Mouse (Mus musculus) heart, embryonic 15.5 days (tissue): ENCODE data around the gene Ksr1. TPM values are rescaled to one million over a fixed set of nuclear protein-coding genes. Genes with fewer than 3 reads are reported as not detected.

Experiments
- ATAC-seq: fragments of 200-750 bp; cut with Nextera tagmentation; replicated peaks from 2 replicates; pipeline ENCODE4 v1.8.0; 2017; ENCODE audit warnings: low read depth, moderate TSS enrichment; ENCODE audit not compliant: insufficient number of reproducible peaks, insufficient read depth, low FRiP score
- H3K27ac ChIP-seq: fragments of 300-500 bp; sonication (generic); 2 replicates; pipeline ENCODE4 v1.5.1; 2015; ENCODE audit warnings: mild to moderate bottlenecking, inconsistent platforms
- H3K27me3 ChIP-seq: fragments of 300-500 bp; sonication (generic); 2 replicates; pipeline ENCODE4 v1.6.1; 2015; ENCODE audit warnings: inconsistent platforms
- H3K36me3 ChIP-seq: fragments of 300-500 bp; sonication (generic); 2 replicates; pipeline ENCODE4 v1.6.1; 2015; ENCODE audit warnings: mild to moderate bottlenecking, inconsistent platforms
- H3K4me1 ChIP-seq: fragments of 300-500 bp; sonication (generic); replicated peaks from 2 replicates; pipeline ENCODE4 v1.6.1; 2015; ENCODE audit warnings: inconsistent platforms
- H3K4me2 ChIP-seq: fragments of 300-500 bp; sonication (generic); 2 replicates; pipeline ENCODE4 v1.6.1; 2015; ENCODE audit warnings: inconsistent platforms, mild to moderate bottlenecking, moderate library complexity
- H3K4me3 ChIP-seq: fragments of 300-500 bp; sonication (generic); 2 replicates; pipeline ENCODE4 v1.5.1; 2015; ENCODE audit warnings: mild to moderate bottlenecking, inconsistent platforms
- H3K9ac ChIP-seq: fragments of 300-500 bp; sonication (generic); 2 replicates; pipeline ENCODE4 v1.6.1; 2015; ENCODE audit warnings: mild to moderate bottlenecking, inconsistent platforms
- H3K9me3 ChIP-seq: fragments of 300-500 bp; sonication (generic); replicated peaks from 2 replicates; pipeline ENCODE4 v1.6.1; 2016; ENCODE audit warnings: inconsistent platforms
- WGBS: fragments of 180-500 bp; shearing (Covaris S2); methylation state at CpG from one replicate; pipeline ENCODE4 v1.1.7; 2015; ENCODE audit warnings: mixed read lengths; 5-methylcytosine and 5-hydroxymethylcytosine counted together
- polyA plus RNA-seq: library from polyadenylated mRNA; unstranded; fragments of >200 nt; fragmentation: Nextera tagmentation; extraction: Ambion mirVana; gene quantifications from 2 replicates; pipeline ENCODE4 v1.2.1, GENCODE M21; 2015

Gene Ksr1
- polyA plus RNA-seq, 1 experiment from 2014 or later = 3.2 TPM

GRCm38 (mm10) chr11:79092245-79092644 lies 54.0 kb downstream of the Ksr1 start:
- no peaks in the 10 kb centered on the region for H3K36me3 ChIP-seq
- H3K27ac ChIP-seq = peak overlapping the region; percentile 91
- H3K4me3 ChIP-seq = no peak overlapping the region
- no peaks in the 10 kb centered on the region for H3K9me3 ChIP-seq
- H3K27me3 ChIP-seq = no peaks in the 10 kb centered on the region
- peaks cover 65% of the 10 kb centered on the region for H3K4me1 ChIP-seq
- no peak overlapping the region for H3K9ac ChIP-seq
- no peak overlapping the region for H3K4me2 ChIP-seq
- no peak for ATAC-seq
- 89% methylated on average over 6 of the region's 6 CpGs for WGBS

- Histone ChIP-seq H3K9ac (no peak overlapping the region), H3K4me1 (peaks cover 53% of the 10 kb centered on the region), H3K4me2 (no peak overlapping the region), H3K4me3 (no peak overlapping the region), H3K9me3 (no peaks in the 10 kb centered on the region), H3K36me3 (no peaks in the 10 kb centered on the region), H3K27ac (peak overlapping the region; percentile 27), H3K27me3 (no peaks in the 10 kb centered on the region)
- no peak for ATAC-seq
- WGBS = 69% methylated on average over 1 of the region's 1 CpGs
Observed at GRCm38 (mm10) chr11:79089756-79090155, 56.5 kb downstream of the Ksr1 start.

DNA sequence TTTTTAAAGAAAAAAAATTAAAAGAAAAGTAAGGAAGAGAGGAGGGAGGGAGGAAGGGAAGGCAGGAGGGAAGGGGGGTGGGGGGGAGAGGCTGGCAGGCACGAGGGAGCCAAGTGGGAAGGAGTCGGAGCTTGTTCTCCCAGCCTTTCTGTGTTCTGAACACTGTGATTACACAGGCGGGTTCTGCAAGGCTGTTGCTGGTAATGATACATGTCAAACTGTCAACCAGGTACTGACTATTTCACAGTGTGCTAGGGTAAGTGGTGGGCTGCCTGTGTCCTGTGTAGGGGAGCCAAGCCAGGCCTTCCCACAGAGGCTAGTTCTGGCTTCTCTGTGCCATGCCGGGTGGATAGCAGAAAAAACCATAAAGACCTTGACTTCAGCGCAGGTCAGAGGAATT lies 57.2 kb downstream of the Ksr1 start:
- Histone ChIP-seq H3K27ac (peak overlapping the region; percentile 27), H3K36me3 (no peaks in the 10 kb centered on the region), H3K27me3 (no peaks in the 10 kb centered on the region), H3K9me3 (no peaks in the 10 kb centered on the region), H3K4me3 (no peak overlapping the region), H3K9ac (no peak overlapping the region), H3K4me1 (peaks cover 53% of the 10 kb centered on the region), H3K4me2 (no peak overlapping the region)
- ATAC-seq = no peak
- WGBS = 38% methylated on average over 5 of the region's 5 CpGs

- Histone ChIP-seq H3K9me3 (no peaks in the 10 kb centered on the region), H3K4me1 (peaks cover 53% of the 10 kb centered on the region), H3K4me3 (no peak overlapping the region), H3K27me3 (no peaks in the 10 kb centered on the region), H3K9ac (no peak overlapping the region), H3K27ac (no peak overlapping the region), H3K36me3 (no peaks in the 10 kb centered on the region), H3K4me2 (no peak overlapping the region)
- WGBS = 77% methylated on average over 9 of the region's 9 CpGs
- no peak for ATAC-seq
Observed at GRCm38 (mm10) chr11:79088325-79088724, 57.9 kb downstream of the Ksr1 start.

GRCm38 (mm10) chr11:79087731-79088311 lies 58.4 kb downstream of the Ksr1 start:
- Histone ChIP-seq H3K27ac (no peak overlapping the region), H3K4me1 (peaks cover 53% of the 10 kb centered on the region)

GRCm38 (mm10) chr11:79086787-79087186 lies 59.4 kb downstream of the Ksr1 start:
- 90% methylated on average over 12 of the region's 12 CpGs for whole genome bisulfite sequencing
- Histone ChIP-seq H3K4me2 (no peak overlapping the region), H3K4me3 (no peak overlapping the region), H3K27ac (no peak overlapping the region), H3K36me3 (no peaks in the 10 kb centered on the region), H3K9me3 (no peaks in the 10 kb centered on the region), H3K27me3 (no peaks in the 10 kb centered on the region), H3K4me1 (peaks cover 52% of the 10 kb centered on the region), H3K9ac (no peak overlapping the region)
- no peak for ATAC-seq

More at GRCm38 (mm10) chr11:79087731-79088311, 58.4 kb downstream of the Ksr1 start:
- 72% methylated on average over 4 of the region's 4 CpGs for WGBS
- Histone ChIP-seq H3K4me3 (no peak overlapping the region), H3K27me3 (no peaks in the 10 kb centered on the region), H3K9me3 (no peaks in the 10 kb centered on the region), H3K9ac (no peak overlapping the region), H3K36me3 (no peaks in the 10 kb centered on the region), H3K4me2 (no peak overlapping the region)
- no peak for ATAC-seq

GRCm38 (mm10) chr11:79085059-79085458 lies 61.1 kb downstream of the Ksr1 start:
- Histone ChIP-seq H3K36me3 (no peaks in the 10 kb centered on the region), H3K4me1 (peaks cover 69% of the 10 kb centered on the region), H3K27ac (peak overlapping the region; percentile 8; the same call in 1 of the 2 replicates), H3K4me2 (no peak overlapping the region), H3K9ac (no peak overlapping the region), H3K9me3 (no peaks in the 10 kb centered on the region), H3K4me3 (no peak overlapping the region), H3K27me3 (no peaks in the 10 kb centered on the region)
- ATAC-seq = no peak
- WGBS = 36% methylated on average over 5 of the region's 5 CpGs

DNA sequence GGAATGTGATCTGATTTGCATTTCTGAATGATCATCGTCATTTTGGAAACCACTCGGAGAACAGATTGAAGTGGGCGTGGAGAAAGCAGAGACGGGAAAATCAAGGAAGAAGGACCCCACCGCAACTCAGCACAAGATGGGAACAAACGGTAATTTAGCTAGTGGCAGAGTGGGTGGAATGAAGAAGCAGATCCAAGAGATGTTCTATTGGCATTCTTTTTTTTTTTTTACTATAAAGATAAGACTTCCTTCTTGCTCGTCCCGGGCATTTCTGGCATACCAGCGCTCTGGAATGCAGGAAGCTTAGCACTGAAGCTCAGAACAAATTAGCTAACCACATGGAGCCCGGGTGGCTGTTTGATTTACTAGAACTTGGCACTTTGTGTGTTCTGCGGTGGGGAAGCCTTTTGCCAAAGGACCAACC lies 63.2 kb downstream of the Ksr1 start:
- H3K4me2 ChIP-seq = peak overlapping the region; percentile 17
- H3K36me3 ChIP-seq = no peaks in the 10 kb centered on the region
- H3K4me1 ChIP-seq = peaks cover 61% of the 10 kb centered on the region
- peak overlapping the region; percentile 78 for H3K27ac ChIP-seq
- no peak overlapping the region for H3K4me3 ChIP-seq
- WGBS = 23% methylated on average over 11 of the region's 11 CpGs
- no peak for ATAC-seq
- no peaks in the 10 kb centered on the region for H3K27me3 ChIP-seq
- H3K9ac ChIP-seq = peak overlapping the region; percentile 4; the same call in 1 of the 2 replicates
- no peaks in the 10 kb centered on the region for H3K9me3 ChIP-seq

DNA sequence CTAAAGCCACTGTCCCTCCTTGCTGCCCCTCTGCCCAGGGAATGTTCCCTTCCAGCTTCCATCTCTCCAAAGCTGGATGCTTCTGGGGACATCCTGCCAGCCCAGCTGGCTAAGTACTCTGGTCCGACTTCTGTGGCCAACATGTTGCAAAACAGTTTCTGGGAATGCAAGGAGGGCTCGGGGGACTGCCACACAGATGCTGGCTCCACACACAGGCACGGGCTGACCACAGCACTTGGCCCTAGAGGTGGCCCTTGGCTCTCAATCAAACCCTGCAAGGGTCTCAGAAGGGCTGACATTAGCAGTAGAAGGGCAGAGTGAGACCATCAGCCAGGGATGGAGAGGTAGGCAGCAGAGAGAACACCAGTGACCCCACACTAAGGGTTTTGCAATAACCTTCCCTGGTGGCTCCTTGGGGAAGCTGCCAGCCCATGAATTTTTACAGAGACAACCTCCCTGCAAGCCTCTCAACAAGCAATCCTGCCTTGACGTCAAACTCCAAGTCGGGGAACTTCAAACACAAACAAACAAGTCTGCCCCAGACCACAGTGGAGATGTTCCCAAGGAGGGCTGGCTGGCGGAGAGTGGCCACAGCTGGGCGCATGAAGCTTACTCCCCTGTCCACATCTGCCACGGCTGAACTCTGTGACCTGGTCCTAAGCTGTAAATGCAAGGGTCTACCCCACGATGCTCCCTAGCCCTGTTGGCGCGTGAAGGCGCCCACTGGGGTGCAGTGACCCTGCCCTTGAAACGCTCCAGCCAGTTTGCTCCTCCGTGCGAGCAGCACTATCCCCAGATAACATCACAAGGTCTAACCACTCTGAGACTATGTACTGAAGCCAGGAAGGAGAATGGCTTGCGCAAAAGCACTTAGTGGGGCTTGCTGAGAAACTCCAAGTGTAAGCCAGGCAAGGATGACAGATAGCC lies 65.0 kb downstream of the Ksr1 start:
- no peak overlapping the region for H3K4me2 ChIP-seq
- no peaks in the 10 kb centered on the region for H3K36me3 ChIP-seq
- ATAC-seq = no peak
- H3K9me3 ChIP-seq = no peaks in the 10 kb centered on the region
- no peaks in the 10 kb centered on the region for H3K27me3 ChIP-seq
- no peak overlapping the region for H3K9ac ChIP-seq
- peak overlapping the region; percentile 25; the same call in 1 of the 2 replicates for H3K27ac ChIP-seq
- H3K4me1 ChIP-seq = peaks cover 67% of the 10 kb centered on the region
- WGBS = 57% methylated on average over 16 of the region's 16 CpGs
- no peak overlapping the region for H3K4me3 ChIP-seq

- Histone ChIP-seq H3K36me3 (no peaks in the 10 kb centered on the region), H3K4me3 (no peak overlapping the region), H3K9ac (no peak overlapping the region), H3K9me3 (no peaks in the 10 kb centered on the region), H3K4me1 (peaks cover 71% of the 10 kb centered on the region), H3K4me2 (no peak overlapping the region), H3K27me3 (no peaks in the 10 kb centered on the region), H3K27ac (peak overlapping the region; percentile 25)
- 0 out of 2 replicates have a peak, but pooled peaks have one; percentile 33 for ATAC-seq
- WGBS = 48% methylated on average over 6 of the region's 6 CpGs
Observed at GRCm38 (mm10) chr11:79080081-79080480, 66.1 kb downstream of the Ksr1 start.

DNA sequence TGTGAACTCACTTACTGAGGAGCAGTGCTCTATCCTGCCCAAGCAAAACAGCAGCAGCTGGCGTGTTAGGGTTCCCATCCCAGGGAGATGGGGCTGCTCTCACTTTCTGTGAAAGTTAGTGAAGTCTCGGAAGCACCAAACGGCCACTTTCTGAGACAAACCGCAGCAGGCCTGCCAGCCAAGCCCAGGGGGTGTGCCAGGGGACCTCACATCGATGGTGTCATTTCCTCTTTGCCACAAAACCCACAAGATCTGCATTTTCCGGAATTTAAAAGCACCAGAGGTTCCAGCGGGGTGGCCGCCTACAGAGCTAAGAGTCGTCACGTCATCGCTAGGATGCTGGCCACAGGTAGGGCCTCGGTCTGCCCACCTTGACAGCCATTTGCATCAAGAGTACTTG lies 69.7 kb downstream of the Ksr1 start:
- Histone ChIP-seq H3K27ac (no peak overlapping the region), H3K4me3 (no peak overlapping the region)
- WGBS = 64% methylated on average over 12 of the region's 12 CpGs

More for the DNA sequence above, 69.7 kb downstream of the Ksr1 start:
- H3K4me1 ChIP-seq = peaks cover 60% of the 10 kb centered on the region
- ATAC-seq = no peak
- no peaks in the 10 kb centered on the region for H3K27me3 ChIP-seq
- H3K4me2 ChIP-seq = no peak overlapping the region
- H3K9ac ChIP-seq = no peak overlapping the region
- H3K9me3 ChIP-seq = no peaks in the 10 kb centered on the region
- H3K36me3 ChIP-seq = peaks cover 3% of the 10 kb centered on the region; the same call in 1 of the 2 replicates
